10 mouse cellular contexts compared by ENCODE assay signal in the genomic region with DNA sequence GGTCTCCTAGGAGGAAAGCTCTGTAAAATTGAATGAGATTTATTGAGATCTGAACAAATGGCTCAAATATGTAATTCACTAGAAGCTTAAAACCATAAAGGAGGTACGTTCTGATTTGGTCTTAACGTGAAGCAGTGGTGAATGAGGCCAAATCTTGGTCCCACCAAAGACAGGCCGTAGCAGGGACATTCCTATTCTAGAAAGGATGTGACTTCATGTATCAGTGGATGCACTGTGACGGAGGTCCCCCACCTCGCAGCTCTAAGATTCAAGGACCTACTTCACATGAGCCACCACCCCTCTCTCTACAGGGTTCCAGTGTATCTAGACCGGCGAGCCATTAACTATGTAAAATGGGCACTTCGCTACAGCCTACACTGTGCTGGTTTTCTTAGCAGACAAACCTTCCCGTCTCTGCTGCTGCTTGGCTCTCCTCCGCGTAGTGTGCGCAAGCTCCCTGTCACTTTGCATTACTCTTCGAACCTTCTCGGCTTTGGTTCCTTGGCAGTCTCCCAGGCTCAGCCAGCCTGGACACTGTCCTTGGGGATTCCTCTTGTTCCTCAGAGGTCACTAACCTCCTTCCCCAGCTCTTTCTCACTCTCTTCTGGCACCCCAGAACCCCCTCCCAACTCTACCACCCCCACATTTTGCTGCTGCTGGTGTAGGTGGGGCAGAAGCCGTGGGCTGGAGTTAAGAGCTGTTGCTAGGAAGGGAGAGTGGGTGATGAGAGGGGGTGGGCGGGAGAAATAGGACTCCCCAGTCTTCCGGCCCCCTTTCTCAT. TPM values are rescaled to one million over a fixed set of nuclear protein-coding genes. Genes with fewer than 3 reads are reported as not detected.
DNase-seq lines count a peak whose midpoint lies in the region; ATAC-seq lines count a peak whose summit lies in the region.
"Had no signal": no experiment of that assay in that cellular context is flagged by ENCODE, and none has a peak within 500 bp of the region (broad histone marks: within the 10 kb centered on the region; RNA-seq: fewer than 3 reads in every experiment).

No protein-coding gene starts in this region.

- no peaks in the 10 kb centered on the region for H3K9me3 ChIP-seq in hindbrain, embryonic 14.5 days (ENCODE audit: control insufficient read depth, low read length)

- H3K4me3 ChIP-seq in hindbrain, embryonic 14.5 days (replicated peaks; ENCODE audit: low read length) = no peak overlapping the region

- H3K4me2 ChIP-seq in hindbrain, embryonic 14.5 days (replicated peaks) = peak overlapping the region; percentile 11; the same call in 1 of the 2 replicates

- WGBS in hindbrain, embryonic 14.5 days = 45% methylated on average over 17 of the region's 17 CpGs

- peaks cover 30% of the 10 kb centered on the region for H3K4me1 ChIP-seq in hindbrain, embryonic 14.5 days (replicated peaks; ENCODE audit: control insufficient read depth, insufficient read depth, low read length)

- no peaks in the 10 kb centered on the region for H3K36me3 ChIP-seq in hindbrain, embryonic 14.5 days (replicated peaks; ENCODE audit: control insufficient read depth, insufficient read depth)

- DNase-seq in embryo, embryonic 10 days (ENCODE audit: low spot score) = peak; percentile 34
- no peak for DNase-seq in embryo, embryonic 9.5 days (ENCODE audit: extremely low spot score)
- peak; percentile 14 for DNase-seq in ovary, postnatal 36 days (ENCODE audit: low spot score)
- DNase-seq in ovary, adult 18-20 months (ENCODE audit: low spot score) = no peak
- DNase-seq in hindbrain, embryonic 14.5 days (ENCODE audit: low spot score) = peak; percentile 56
- peak; percentile 52 for DNase-seq in right cerebral cortex, postnatal 14 days
- no peak for DNase-seq in spleen, postnatal 10 days (ENCODE audit: low spot score in 2 of 2)
- DNase-seq: kidney, adult 8-10 months; lung, postnatal 14 days had no signal

- H3K27ac ChIP-seq in hindbrain, embryonic 14.5 days = no peak overlapping the region

- no peaks in the 10 kb centered on the region for H3K27me3 ChIP-seq in hindbrain, embryonic 14.5 days (ENCODE audit: control insufficient read depth, insufficient read depth, low read length)

- H3K9ac ChIP-seq in hindbrain, embryonic 14.5 days = no peak overlapping the region

- ATAC-seq in hindbrain, embryonic 14.5 days (ENCODE audit: low FRiP score) = peak; percentile 35; the same call in 1 of the 2 replicates
- no peak for ATAC-seq in megakaryocyte-erythroid progenitor cell, adult 5-6 weeks (replicated peaks; ENCODE audit: low FRiP score, low TSS enrichment, poor library complexity, severe bottlenecking)

RNA-seq across cellular contexts. Expression of gene Ric8b, which starts 8.2 kb away (rescaled TPM):
- 45.6 and 49.4 TPM in 2 replicates for polyA plus RNA-seq in hindbrain, embryonic 14.5 days (2014; fragmentation: Nextera tagmentation; extraction: Ambion mirVana)
- 10.4 and 14.1 TPM in 2 replicates for total RNA-seq in megakaryocyte-erythroid progenitor cell, adult 5-6 weeks (2014; fragmentation: Nextera tagmentation)
- total RNA-seq in megakaryocyte-erythroid progenitor cell, adult 5-6 weeks (2017) = 13.7 and 18.3 TPM in 2 replicates

Comparison
In these comparisons a context has a peak if more than half of its experiments do, and no peak if none do; other contexts are left out.
1. DNase-seq: peak in embryo, embryonic 10 days (single experiment), ovary, postnatal 36 days (single experiment), hindbrain, embryonic 14.5 days (single experiment) and right cerebral cortex, postnatal 14 days (single experiment); none in embryo, embryonic 9.5 days (single experiment), ovary, adult 18-20 months (single experiment) and spleen, postnatal 10 days (0 of 2).